Mouse (Mus musculus) stomach, postnatal 0 days (tissue): Measurements from ENCODE around the gene Usp21. TPM values are rescaled to one million over a fixed set of nuclear protein-coding genes. Genes with fewer than 3 reads are reported as not detected.

ENCODE experiments used
- ATAC-seq: fragments of 200-750 bp; cut with Nextera tagmentation; 2 replicates; pipeline ENCODE4 v1.8.0; 2017; ENCODE audit not compliant: low FRiP score, low TSS enrichment
- DNase-seq: peaks from one replicate; pipeline ENCODE4 v3.0.0-alpha.2; 2016; ENCODE audit warnings: low spot score
- H3K27ac ChIP-seq: fragments of 300-500 bp; sonication (generic); replicated peaks from 2 replicates; pipeline ENCODE4 v1.5.1; 2014; ENCODE audit warnings: mild to moderate bottlenecking, control low read depth
- H3K27me3 ChIP-seq: fragments of 300-500 bp; sonication (generic); 2 replicates; pipeline ENCODE4 v1.6.1; 2014; ENCODE audit warnings: low read length; ENCODE audit not compliant: control insufficient read depth, insufficient read depth
- H3K36me3 ChIP-seq: fragments of 300-500 bp; sonication (generic); 2 replicates; pipeline ENCODE4 v1.6.1; 2014; ENCODE audit warnings: low read length, mixed read lengths; ENCODE audit not compliant: control insufficient read depth, insufficient read depth
- H3K4me1 ChIP-seq: fragments of 300-500 bp; sonication (generic); replicated peaks from 2 replicates; pipeline ENCODE4 v1.6.1; 2014; ENCODE audit warnings: antibody characterized with exemption; ENCODE audit not compliant: control insufficient read depth, insufficient read depth
- H3K4me2 ChIP-seq: fragments of 300-500 bp; sonication (generic); replicated peaks from 2 replicates; pipeline ENCODE4 v1.6.1; 2014; ENCODE audit warnings: low read depth, mild to moderate bottlenecking, control low read depth, moderate library complexity
- H3K4me3 ChIP-seq: fragments of 300-500 bp; sonication (generic); 2 replicates; pipeline ENCODE4 v1.5.1; 2014; ENCODE audit warnings: low read depth, low read length, control low read depth
- H3K9ac ChIP-seq: fragments of 300-500 bp; sonication (generic); 2 replicates; pipeline ENCODE4 v1.6.1; 2014; ENCODE audit warnings: mild to moderate bottlenecking, low read length, control low read depth, mixed read lengths
- H3K9me3 ChIP-seq: fragments of 300-500 bp; sonication (generic); 2 replicates; pipeline ENCODE4 v1.6.1; 2016; ENCODE audit warnings: low read length; ENCODE audit not compliant: control insufficient read depth
- CTCF ChIP-seq: IDR thresholded peaks from 2 replicates; pipeline ENCODE4 v1.5.1; 2016; ENCODE audit warnings: antibody characterized with exemption, low read depth, mild to moderate bottlenecking, moderate library complexity
- EP300 ChIP-seq: optimal IDR thresholded peaks from 2 replicates; pipeline ENCODE3; 2016; ENCODE audit warnings: antibody characterized with exemption
- WGBS: fragments of 180-500 bp; shearing (Covaris S2); extraction: QIAGEN DNeasy Blood & Tissue Kit; methylation state at CpG from one replicate; pipeline ENCODE4 v1.1.7; 2014; 5-methylcytosine and 5-hydroxymethylcytosine counted together
- polyA plus RNA-seq: library from polyadenylated mRNA; unstranded; fragments of >200 nt; fragmentation: Nextera tagmentation; extraction: Ambion mirVana; gene quantifications from 2 replicates; pipeline ENCODE4 v1.2.1, GENCODE M21; 2015

Gene Usp21
- polyA plus RNA-seq, 1 experiment from 2014 or later: 25.0 TPM

- no peak for ATAC-seq
- H3K4me3 ChIP-seq: no peak overlapping the region
- no peak for DNase-seq
- peaks cover 2% of the 10 kb centered on the region; the same call in 1 of the 2 replicates for H3K4me1 ChIP-seq
- no peaks in the 10 kb centered on the region for H3K9me3 ChIP-seq
- H3K27me3 ChIP-seq: no peaks in the 10 kb centered on the region
- H3K4me2 ChIP-seq: no peak overlapping the region
- H3K36me3 ChIP-seq: no peaks in the 10 kb centered on the region
- TF ChIP-seq EP300: no peak
- no peak for TF ChIP-seq CTCF
- no peak overlapping the region for H3K27ac ChIP-seq
- 63% methylated on average over 3 of the region's 3 CpGs for WGBS
- H3K9ac ChIP-seq: no peak overlapping the region
Measured at GRCm38 (mm10) chr1:171298226-171298625, 10.4 kb upstream of the Usp21 start.

- H3K36me3 ChIP-seq: no peaks in the 10 kb centered on the region
- H3K27me3 ChIP-seq: no peaks in the 10 kb centered on the region
- DNase-seq: no peak
- TF ChIP-seq EP300: no peak
- no peak for TF ChIP-seq CTCF
- H3K27ac ChIP-seq: peak overlapping the region; percentile 96
- H3K4me1 ChIP-seq: peaks cover 2% of the 10 kb centered on the region; the same call in 1 of the 2 replicates
- no peaks in the 10 kb centered on the region for H3K9me3 ChIP-seq
- 11% methylated on average over 3 of the region's 3 CpGs for WGBS
- ATAC-seq: no peak
- peak overlapping the region; percentile 51 for H3K4me2 ChIP-seq
- peak overlapping the region; percentile 80 for H3K4me3 ChIP-seq
- H3K9ac ChIP-seq: peak overlapping the region; percentile 89
Measured at GRCm38 (mm10) chr1:171295063-171295402, 7.2 kb upstream of the Usp21 start.

GRCm38 (mm10) chr1:171294298-171295062, 6.7 kb upstream of the Usp21 start, which contains the start of gene Ufc1:
Ufc1 (minus strand) TSS chr1:171295024.
- H3K27me3 ChIP-seq: no peaks in the 10 kb centered on the region
- peak within 1 kb of the TSS; percentile 96 for H3K27ac ChIP-seq
- H3K36me3 ChIP-seq: peaks cover under 1% of the 10 kb centered on the region; the same call in 1 of the 2 replicates
- H3K9me3 ChIP-seq: no peaks in the 10 kb centered on the region
- ATAC-seq (peak; percentile 82), DNase-seq (peak; percentile 83)
- peak within 1 kb of the TSS; percentile 89 for H3K9ac ChIP-seq
- WGBS: under 1% methylated on average over 42 of the region's 42 CpGs
- peak; percentile 45 for TF ChIP-seq CTCF
- peak; percentile 70 for TF ChIP-seq EP300
- peaks cover 2% of the 10 kb centered on the region; the same call in 1 of the 2 replicates for H3K4me1 ChIP-seq
- peak within 1 kb of the TSS; percentile 80 for H3K4me3 ChIP-seq
- H3K4me2 ChIP-seq: peak within 1 kb of the TSS; percentile 74

- peaks cover 6% of the 10 kb centered on the region for H3K36me3 ChIP-seq
- peak overlapping the region; percentile 80 for H3K4me3 ChIP-seq
- no peaks in the 10 kb centered on the region for H3K27me3 ChIP-seq
- peaks cover 2% of the 10 kb centered on the region; the same call in 1 of the 2 replicates for H3K4me1 ChIP-seq
- peak overlapping the region; percentile 74 for H3K4me2 ChIP-seq
- ATAC-seq (no peak), DNase-seq (no peak)
- H3K9ac ChIP-seq: peak overlapping the region; percentile 89
- WGBS: 29% methylated on average over 5 of the region's 5 CpGs
- H3K9me3 ChIP-seq: no peaks in the 10 kb centered on the region
- H3K27ac ChIP-seq: peak overlapping the region; percentile 96
- TF ChIP-seq CTCF (no peak), EP300 (no peak)
Measured at GRCm38 (mm10) chr1:171293906-171294297, 6.1 kb upstream of the Usp21 start.

- H3K4me1 ChIP-seq: peaks cover 2% of the 10 kb centered on the region; the same call in 1 of the 2 replicates
- H3K4me3 ChIP-seq: peak overlapping the region; percentile 80; the same call in 1 of the 2 replicates
- 57% methylated on average over 3 of the region's 3 CpGs for WGBS
- TF ChIP-seq CTCF (no peak), EP300 (no peak)
- peaks cover 7% of the 10 kb centered on the region for H3K36me3 ChIP-seq
- peak; percentile 11; the same call in 1 of the 2 replicates for ATAC-seq
- no peaks in the 10 kb centered on the region for H3K9me3 ChIP-seq
- H3K9ac ChIP-seq: no peak overlapping the region
- DNase-seq: peak; percentile 49
- H3K27me3 ChIP-seq: no peaks in the 10 kb centered on the region
- H3K4me2 ChIP-seq: peak overlapping the region; percentile 74
- H3K27ac ChIP-seq: peak overlapping the region; percentile 96; the same call in 1 of the 2 replicates
Measured at GRCm38 (mm10) chr1:171293351-171293750, 5.6 kb upstream of the Usp21 start.

GRCm38 (mm10) chr1:171288328-171288727, 537 bp upstream of the Usp21 start:
- Histone ChIP-seq H3K36me3 (peaks cover 11% of the 10 kb centered on the region), H3K4me3 (no peak overlapping the region), H3K27me3 (no peaks in the 10 kb centered on the region), H3K9ac (no peak overlapping the region), H3K9me3 (no peaks in the 10 kb centered on the region), H3K4me2 (peak overlapping the region; percentile 81; the same call in 1 of the 2 replicates), H3K27ac (peak overlapping the region; percentile 49; the same call in 1 of the 2 replicates), H3K4me1 (peaks cover 5% of the 10 kb centered on the region; the same call in 1 of the 2 replicates)
- ATAC-seq (no peak), DNase-seq (no peak)
- TF ChIP-seq EP300 (no peak), CTCF (no peak)
- 61% methylated on average over 4 of the region's 4 CpGs for WGBS
